Mouse (Mus musculus): ENCODE results near the gene Ube2q1. TPM values are rescaled to one million over a fixed set of nuclear protein-coding genes. Genes with fewer than 3 reads are reported as not detected.
A peak's percentile ranks its signal among the peaks of the same experiment; 100 is the strongest.

Ube2q1 gene
- polyA plus RNA-seq, 1 experiment from 2014 or later, result 9.8 TPM

DNA sequence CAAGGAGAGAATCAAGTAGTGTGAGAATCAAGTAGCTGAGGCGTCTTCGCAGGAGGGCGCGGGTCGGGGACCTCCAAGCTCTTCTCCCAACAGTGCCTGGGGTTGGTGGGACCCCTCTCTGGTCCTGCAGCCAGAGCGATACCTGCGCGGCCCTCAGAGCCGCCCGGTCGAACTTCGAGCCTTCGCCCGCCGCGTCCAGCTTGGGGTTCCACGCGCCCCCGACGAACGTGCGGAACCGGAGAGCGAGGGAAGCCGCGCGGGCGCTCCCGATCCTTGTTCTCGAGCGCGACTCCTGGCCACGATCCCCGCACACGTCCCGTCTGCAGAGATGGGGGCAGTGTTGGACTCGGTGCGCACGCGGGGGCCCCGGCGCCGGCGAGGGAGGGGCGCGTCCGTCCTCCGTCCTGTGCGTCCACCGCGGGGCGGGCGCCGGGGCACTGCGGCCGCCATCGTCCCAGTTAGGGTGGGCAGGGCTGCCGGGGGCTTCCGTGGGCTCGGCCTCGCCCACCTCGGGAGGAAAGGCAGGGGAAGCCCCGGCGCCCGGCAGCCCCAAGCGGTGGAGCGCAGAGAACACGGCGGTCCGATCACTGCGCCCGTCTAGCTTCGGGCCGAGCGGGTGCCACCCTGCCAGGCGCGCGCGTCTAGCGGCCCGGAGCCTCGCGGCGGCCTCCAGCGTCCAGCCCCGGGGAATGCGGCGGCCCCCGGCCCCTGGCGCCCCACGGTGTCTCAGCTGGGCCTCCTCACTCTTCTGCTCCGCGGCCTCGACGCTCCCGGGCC is 57.6 kb downstream of the Ube2q1 start, which contains the start of gene She:
She (plus strand) TSS at position 556 of the 777 bp plus-strand sequence.
- 1% methylated on average over 93 of the region's 96 CpGs for WGBS
- Histone ChIP-seq H3K9me3 (ENCODE audit: low read length) (no peaks in the 10 kb centered on the region), H3K27me3 (ENCODE audit: insufficient read depth, low read length) (peaks cover 57% of the 10 kb centered on the region), H3K4me3 (ENCODE audit: low read length) (peak within 1 kb of the TSS; percentile 59), H3K27ac (ENCODE audit: low read length) (peak within 1 kb of the TSS; percentile 71), H3K4me2 (replicated peaks; ENCODE audit: low read depth, low read length) (peak within 1 kb of the TSS; percentile 55), H3K4me1 (ENCODE audit: insufficient read depth, low read length) (peaks cover 10% of the 10 kb centered on the region; the same call in 1 of the 2 replicates), H3K9ac (replicated peaks; ENCODE audit: low read length) (peak within 1 kb of the TSS; percentile 65), H3K36me3 (ENCODE audit: insufficient read depth, low read length) (no peaks in the 10 kb centered on the region)
- ATAC-seq (ENCODE audit: low FRiP score, low TSS enrichment), result 0 out of 2 replicates have a peak, but pooled peaks have one; percentile 59

Other genes with a start within 250 kb of the Ube2q1 start
- gene Adar, start 58.6 kb upstream of the Ube2q1 start, polyA plus RNA-seq (2015; fragmentation: Nextera tagmentation; extraction: Ambion mirVana), result 12.3 and 12.4 TPM in 2 replicates
- 0.40 and 0.86 TPM in 2 replicates for gene Chrnb2, start 9.0 kb upstream of the Ube2q1 start, polyA plus RNA-seq (2015; fragmentation: Nextera tagmentation; extraction: Ambion mirVana)
- gene She, start 57.8 kb downstream of the Ube2q1 start, polyA plus RNA-seq (2015; fragmentation: Nextera tagmentation; extraction: Ambion mirVana), result 6.7 and 7.8 TPM in 2 replicates
- gene Il6ra, start 139.6 kb downstream of the Ube2q1 start, polyA plus RNA-seq (2015; fragmentation: Nextera tagmentation; extraction: Ambion mirVana), result 0.84 and 0.91 TPM in 2 replicates
- 11.7 and 15.3 TPM in 2 replicates for gene Atp8b2, start 189.9 kb downstream of the Ube2q1 start, polyA plus RNA-seq (2015; fragmentation: Nextera tagmentation; extraction: Ambion mirVana)
- gene Hax1, start 225.2 kb downstream of the Ube2q1 start, polyA plus RNA-seq (2015; fragmentation: Nextera tagmentation; extraction: Ambion mirVana), result 175 and 189 TPM in 2 replicates